Mouse (Mus musculus): ENCODE data around the gene 0610010K14Rik. TPM values are rescaled to one million over a fixed set of nuclear protein-coding genes. Genes with fewer than 3 reads are reported as not detected.

0610010K14Rik gene
- polyA plus RNA-seq, 1 experiment = 108 TPM

GRCm38 (mm10) chr11:70233016-70233415, 4.7 kb downstream of the 0610010K14Rik start:
- H3K27ac ChIP-seq (ENCODE audit: insufficient read depth, low read length) = no peak overlapping the region
- no peaks in the 10 kb centered on the region for H3K9me3 ChIP-seq (replicated peaks; ENCODE audit: control insufficient read depth, insufficient read depth, low read length, poor library complexity, severe bottlenecking)
- H3K27me3 ChIP-seq (ENCODE audit: control insufficient read depth, insufficient read depth, low read length, poor library complexity, severe bottlenecking) = no peaks in the 10 kb centered on the region
- H3K36me3 ChIP-seq (ENCODE audit: control insufficient read depth, insufficient read depth, low read length, poor library complexity, severe bottlenecking) = peaks cover 15% of the 10 kb centered on the region
- H3K4me3 ChIP-seq (ENCODE audit: low read depth, low read length) = peak overlapping the region; percentile 37; the same call in 1 of the 2 replicates
- TF ChIP-seq CTCF (IDR thresholded peaks at IDR 0.05; ENCODE audit: low read depth, low read length) (no peak), EP300 (IDR thresholded peaks at IDR 0.05; ENCODE audit: insufficient read depth, low read depth, low read length) (no peak), POLR2A (IDR thresholded peaks at IDR 0.05; ENCODE audit: insufficient read depth, low read length) (no peak)
- peak overlapping the region; percentile 86 for H3K9ac ChIP-seq (ENCODE audit: low read depth, poor library complexity, severe bottlenecking)
- H3K4me1 ChIP-seq (ENCODE audit: control insufficient read depth, insufficient read depth, low read length) = peaks cover 5% of the 10 kb centered on the region

GRCm38 (mm10) chr11:70232546-70232945, 5.2 kb downstream of the 0610010K14Rik start:
- TF ChIP-seq CTCF (IDR thresholded peaks at IDR 0.05; ENCODE audit: low read depth, low read length) (no peak), POLR2A (IDR thresholded peaks at IDR 0.05; ENCODE audit: insufficient read depth, low read length) (no peak), EP300 (IDR thresholded peaks at IDR 0.05; ENCODE audit: insufficient read depth, low read depth, low read length) (no peak)
- Histone ChIP-seq H3K36me3 (ENCODE audit: control insufficient read depth, insufficient read depth, low read length, poor library complexity, severe bottlenecking) (peaks cover 15% of the 10 kb centered on the region), H3K4me1 (ENCODE audit: control insufficient read depth, insufficient read depth, low read length) (peaks cover 5% of the 10 kb centered on the region), H3K9ac (ENCODE audit: low read depth, poor library complexity, severe bottlenecking) (peak overlapping the region; percentile 86), H3K9me3 (replicated peaks; ENCODE audit: control insufficient read depth, insufficient read depth, low read length, poor library complexity, severe bottlenecking) (no peaks in the 10 kb centered on the region), H3K27ac (ENCODE audit: insufficient read depth, low read length) (no peak overlapping the region; the same call in 1 of the 2 replicates), H3K4me3 (ENCODE audit: low read depth, low read length) (peak overlapping the region; percentile 47), H3K27me3 (ENCODE audit: control insufficient read depth, insufficient read depth, low read length, poor library complexity, severe bottlenecking) (no peaks in the 10 kb centered on the region)

DNA sequence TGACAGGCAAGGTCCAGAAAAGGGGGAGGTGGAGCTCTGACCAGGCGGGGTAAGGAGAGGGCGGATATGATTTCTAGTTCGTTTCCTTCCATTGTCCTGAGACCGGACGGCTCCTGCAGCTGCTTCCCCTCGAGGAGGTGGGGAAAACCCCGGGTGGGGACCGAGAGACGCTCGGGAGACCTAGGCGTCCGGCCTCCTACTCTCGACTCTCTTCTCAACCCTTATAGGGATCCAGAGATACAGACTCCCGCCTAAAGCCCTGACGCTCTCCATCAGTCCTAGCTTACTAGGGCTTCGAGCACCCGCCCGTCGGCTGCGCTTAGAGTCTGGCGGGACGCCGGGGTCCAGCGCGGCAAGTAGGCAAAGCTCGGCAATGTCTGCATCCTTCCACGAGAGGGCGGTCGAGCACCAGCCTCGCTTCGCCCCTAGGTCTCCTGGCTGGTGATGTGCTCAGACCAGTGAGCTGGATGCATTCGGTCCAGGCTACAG, 7.4 kb downstream of the 0610010K14Rik start:
- H3K9ac ChIP-seq (ENCODE audit: low read depth, poor library complexity, severe bottlenecking) = peak overlapping the region; percentile 38
- H3K9me3 ChIP-seq (replicated peaks; ENCODE audit: control insufficient read depth, insufficient read depth, low read length, poor library complexity, severe bottlenecking) = no peaks in the 10 kb centered on the region
- no peaks in the 10 kb centered on the region for H3K27me3 ChIP-seq (ENCODE audit: control insufficient read depth, insufficient read depth, low read length, poor library complexity, severe bottlenecking)
- peaks cover 8% of the 10 kb centered on the region for H3K36me3 ChIP-seq (ENCODE audit: control insufficient read depth, insufficient read depth, low read length, poor library complexity, severe bottlenecking)
- peaks cover 5% of the 10 kb centered on the region for H3K4me1 ChIP-seq (ENCODE audit: control insufficient read depth, insufficient read depth, low read length)
- H3K27ac ChIP-seq (ENCODE audit: insufficient read depth, low read length) = no peak overlapping the region
- TF ChIP-seq EP300 (IDR thresholded peaks at IDR 0.05; ENCODE audit: insufficient read depth, low read depth, low read length) (0 out of 2 replicates have a peak, but pooled peaks have one; percentile 21), POLR2A (IDR thresholded peaks at IDR 0.05; ENCODE audit: insufficient read depth, low read length) (no peak), CTCF (IDR thresholded peaks at IDR 0.05; ENCODE audit: low read depth, low read length) (peak; percentile 96)
- H3K4me3 ChIP-seq (ENCODE audit: low read depth, low read length) = peak overlapping the region; percentile 61

DNA sequence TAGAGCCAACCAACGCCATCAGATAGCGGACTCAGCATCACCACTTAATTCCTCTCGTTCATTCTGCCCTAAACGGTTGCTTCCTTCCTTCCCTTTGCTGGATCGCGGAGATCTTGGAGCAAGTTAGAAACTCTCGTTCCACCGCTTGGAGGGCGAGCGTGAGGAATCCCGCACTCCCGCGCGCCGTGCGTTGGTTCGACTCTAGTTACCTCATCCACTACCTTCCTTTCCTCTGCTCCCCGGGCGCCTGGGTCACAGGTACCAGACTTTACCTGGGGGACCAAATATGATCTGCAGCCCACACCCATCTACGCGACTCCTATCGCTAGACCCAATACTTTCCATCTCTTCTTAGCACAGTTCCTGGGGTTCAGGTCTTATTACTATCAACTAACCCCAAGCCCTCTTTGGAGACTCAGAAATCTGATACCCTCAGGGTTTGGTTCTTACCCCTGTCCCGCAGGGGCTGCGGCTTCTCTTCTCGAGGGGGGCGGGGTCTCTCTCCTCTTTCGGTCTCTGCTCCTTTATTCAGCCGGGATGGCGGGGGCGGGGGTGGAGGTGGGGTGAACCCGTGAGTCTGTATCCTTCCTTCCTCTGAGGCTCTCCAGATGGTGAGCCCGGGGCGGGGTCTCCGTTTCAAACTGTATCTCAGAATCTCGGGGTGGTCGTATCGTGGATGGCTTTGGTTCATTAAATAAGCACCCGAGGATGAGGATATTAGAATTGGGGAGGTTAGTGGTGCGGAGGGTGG, 8.3 kb downstream of the 0610010K14Rik start, which contains the start of gene Bcl6b:
Gene Bcl6b, minus strand, starts transcription at position 539 of the 751 bp plus-strand sequence.
- 0 out of 2 replicates have a peak within 1 kb of the TSS, but pooled peaks have one; percentile 38 for H3K27ac ChIP-seq (ENCODE audit: insufficient read depth, low read length)
- no peak for TF ChIP-seq EP300 (IDR thresholded peaks at IDR 0.05; ENCODE audit: insufficient read depth, low read depth, low read length)
- no peak for TF ChIP-seq CTCF (IDR thresholded peaks at IDR 0.05; ENCODE audit: low read depth, low read length)
- TF ChIP-seq POLR2A (IDR thresholded peaks at IDR 0.05; ENCODE audit: insufficient read depth, low read length) = no peak
- H3K27me3 ChIP-seq (ENCODE audit: control insufficient read depth, insufficient read depth, low read length, poor library complexity, severe bottlenecking) = no peaks in the 10 kb centered on the region
- no peaks in the 10 kb centered on the region for H3K9me3 ChIP-seq (replicated peaks; ENCODE audit: control insufficient read depth, insufficient read depth, low read length, poor library complexity, severe bottlenecking)
- H3K9ac ChIP-seq (ENCODE audit: low read depth, poor library complexity, severe bottlenecking) = peak within 1 kb of the TSS; percentile 49
- H3K36me3 ChIP-seq (ENCODE audit: control insufficient read depth, insufficient read depth, low read length, poor library complexity, severe bottlenecking) = no peaks in the 10 kb centered on the region; the same call in 1 of the 2 replicates
- peak within 1 kb of the TSS; percentile 81 for H3K4me3 ChIP-seq (ENCODE audit: low read depth, low read length)
- peaks cover 3% of the 10 kb centered on the region for H3K4me1 ChIP-seq (ENCODE audit: control insufficient read depth, insufficient read depth, low read length)

DNA sequence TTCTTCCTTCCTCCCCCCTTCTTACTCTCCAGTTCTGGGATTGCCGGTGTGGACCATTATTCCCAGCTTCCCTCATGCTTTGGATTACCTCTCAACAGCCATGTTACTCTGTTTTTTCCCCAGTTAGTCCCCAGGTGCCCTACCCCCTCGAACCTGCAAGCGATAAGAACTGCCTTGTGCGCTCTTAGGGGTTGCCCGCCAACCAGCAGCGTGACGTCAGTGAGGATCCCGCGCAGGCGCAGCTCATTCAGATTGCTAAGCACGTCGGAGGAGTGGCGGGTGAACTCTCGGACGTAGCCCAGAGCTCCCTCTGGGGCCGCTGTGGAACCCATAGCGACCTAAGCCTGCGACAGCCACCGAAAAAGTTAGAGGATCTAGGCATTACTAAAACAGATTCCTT, 8.9 kb downstream of the 0610010K14Rik start:
- H3K9ac ChIP-seq (ENCODE audit: low read depth, poor library complexity, severe bottlenecking) = peak overlapping the region; percentile 49
- H3K4me1 ChIP-seq (ENCODE audit: control insufficient read depth, insufficient read depth, low read length) = peaks cover 3% of the 10 kb centered on the region
- H3K9me3 ChIP-seq (replicated peaks; ENCODE audit: control insufficient read depth, insufficient read depth, low read length, poor library complexity, severe bottlenecking) = no peaks in the 10 kb centered on the region
- 0 out of 2 replicates have a peak overlapping the region, but pooled peaks have one; percentile 22 for H3K27ac ChIP-seq (ENCODE audit: insufficient read depth, low read length)
- no peaks in the 10 kb centered on the region for H3K27me3 ChIP-seq (ENCODE audit: control insufficient read depth, insufficient read depth, low read length, poor library complexity, severe bottlenecking)
- TF ChIP-seq CTCF (IDR thresholded peaks at IDR 0.05; ENCODE audit: low read depth, low read length) = no peak
- TF ChIP-seq EP300 (IDR thresholded peaks at IDR 0.05; ENCODE audit: insufficient read depth, low read depth, low read length) = no peak
- peak; percentile 24 for TF ChIP-seq POLR2A (IDR thresholded peaks at IDR 0.05; ENCODE audit: insufficient read depth, low read length)
- H3K36me3 ChIP-seq (ENCODE audit: control insufficient read depth, insufficient read depth, low read length, poor library complexity, severe bottlenecking) = no peaks in the 10 kb centered on the region
- H3K4me3 ChIP-seq (ENCODE audit: low read depth, low read length) = peak overlapping the region; percentile 81

Measured in ES-Bruce4 (cell line).